Mouse (Mus musculus): ENCODE measurements at regions not wholly inside any gene's neighbourhood (a gene's known extent, or its start where the extent isn't known, plus 50 kb on each side); places are given as distances from the start of the nearest gene placed in this dataset.

GRCm38 (mm10) chr3:50607736-50608135, 164.3 kb upstream of the Slc7a11 start:
- H3K9ac ChIP-seq (ENCODE audit: control insufficient read depth, low read depth, low read length, poor library complexity, severe bottlenecking): no peak overlapping the region
- peak overlapping the region; percentile 26; the same call in 1 of the 2 replicates for H3K27ac ChIP-seq (ENCODE audit: control insufficient read depth, low read depth, low read length)
- H3K36me3 ChIP-seq (ENCODE audit: control insufficient read depth in 1 of 2, insufficient read depth in 2 of 2, low read length in 2 of 2): peaks cover 0 to 31% of the 10 kb centered on the region in 2 experiments; a peak in 2 of 4 replicates
- H3K4me1 ChIP-seq (ENCODE audit: control insufficient read depth in 1 of 2, insufficient read depth in 2 of 2, low read length in 2 of 2): peaks cover 16 to 20% of the 10 kb centered on the region in 2 experiments
- peak; percentile 54 for DNase-seq (ENCODE audit: low read depth, low spot score)
- no peak overlapping the region for H3K4me3 ChIP-seq (ENCODE audit: control insufficient read depth in 1 of 2, insufficient read depth in 1 of 2, low read depth in 2 of 2, low read length in 2 of 2)
- no peaks in the 10 kb centered on the region for H3K27me3 ChIP-seq (ENCODE audit: control insufficient read depth in 1 of 2, insufficient read depth in 2 of 2, low read length in 2 of 2)
- H3K9me3 ChIP-seq (replicated peaks; ENCODE audit: insufficient read depth, low read length): no peaks in the 10 kb centered on the region
- TF ChIP-seq EP300 (IDR thresholded peaks at IDR 0.05; ENCODE audit: low read depth in 1 of 2, low read length in 2 of 2) (no peak), CHD2 (IDR thresholded peaks at IDR 0.05; ENCODE audit: low read length) (no peak), TCF12 (IDR thresholded peaks at IDR 0.05; ENCODE audit: low read depth, low read length) (no peak), MXI1 (IDR thresholded peaks at IDR 0.05; ENCODE audit: low read depth, low read length) (no peak)
- no peaks in the 10 kb centered on the region for H3K79me2 ChIP-seq (ENCODE audit: control insufficient read depth, insufficient read depth, low read length, poor library complexity)

- Histone ChIP-seq H3K27ac (ENCODE audit: control insufficient read depth, low read depth, low read length) (no peak overlapping the region), H3K9me3 (replicated peaks; ENCODE audit: insufficient read depth, low read length) (no peaks in the 10 kb centered on the region), H3K9ac (ENCODE audit: control insufficient read depth, low read depth, low read length, poor library complexity, severe bottlenecking) (no peak overlapping the region), H3K79me2 (ENCODE audit: control insufficient read depth, insufficient read depth, low read length, poor library complexity) (no peaks in the 10 kb centered on the region), H3K4me3 (ENCODE audit: control insufficient read depth in 1 of 2, insufficient read depth in 1 of 2, low read depth in 2 of 2, low read length in 2 of 2) (no peak overlapping the region), H3K4me1 (ENCODE audit: control insufficient read depth in 1 of 2, insufficient read depth in 2 of 2, low read length in 2 of 2) (peaks cover 16 to 20% of the 10 kb centered on the region in 2 experiments), H3K27me3 (ENCODE audit: control insufficient read depth in 1 of 2, insufficient read depth in 2 of 2, low read length in 2 of 2) (no peaks in the 10 kb centered on the region), H3K36me3 (ENCODE audit: control insufficient read depth in 1 of 2, insufficient read depth in 2 of 2, low read length in 2 of 2) (peaks cover 0 to 35% of the 10 kb centered on the region in 2 experiments; a peak in 2 of 4 replicates)
- TF ChIP-seq ZNF384 (IDR thresholded peaks at IDR 0.05; ENCODE audit: low read depth, low read length): no peak
- TF ChIP-seq MXI1 (IDR thresholded peaks at IDR 0.05; ENCODE audit: low read depth, low read length): no peak
- TF ChIP-seq E2F4 (IDR thresholded peaks at IDR 0.05; ENCODE audit: borderline replicate concordance, low read depth, low read length): no peak
- no peak for TF ChIP-seq MAZ (IDR thresholded peaks at IDR 0.05; ENCODE audit: low read depth, low read length)
- DNase-seq (ENCODE audit: low read depth, low spot score): no peak
Measured at GRCm38 (mm10) chr3:50606986-50607385, 163.6 kb upstream of the Slc7a11 start.

- no peaks in the 10 kb centered on the region for H3K79me2 ChIP-seq (ENCODE audit: control insufficient read depth, insufficient read depth, low read length, poor library complexity)
- no peaks in the 10 kb centered on the region for H3K27me3 ChIP-seq (ENCODE audit: control insufficient read depth in 1 of 2, insufficient read depth in 2 of 2, low read length in 2 of 2)
- H3K4me3 ChIP-seq (ENCODE audit: control insufficient read depth in 1 of 2, insufficient read depth in 1 of 2, low read depth in 2 of 2, low read length in 2 of 2): no peak overlapping the region
- TF ChIP-seq MAFK (IDR thresholded peaks at IDR 0.05; ENCODE audit: borderline replicate concordance, low read depth, low read length): no peak
- peak; percentile 47 to 57; a peak in 3 of 4 replicates for TF ChIP-seq EP300 (IDR thresholded peaks at IDR 0.05; ENCODE audit: low read depth in 1 of 2, low read length in 2 of 2)
- 0 out of 2 replicates have a peak, but pooled peaks have one; percentile 5 for TF ChIP-seq TAL1 (IDR thresholded peaks at IDR 0.05; ENCODE audit: low read length)
- peak; percentile 81 for TF ChIP-seq ETS1 (IDR thresholded peaks at IDR 0.05; ENCODE audit: low read depth, low read length)
- 0 out of 2 replicates have a peak, but pooled peaks have one; percentile 27 for TF ChIP-seq GATA1 (IDR thresholded peaks at IDR 0.05; ENCODE audit: low read depth, low read length)
- H3K9me3 ChIP-seq (replicated peaks; ENCODE audit: insufficient read depth, low read length): no peaks in the 10 kb centered on the region
- H3K9ac ChIP-seq (ENCODE audit: control insufficient read depth, low read depth, low read length, poor library complexity, severe bottlenecking): no peak overlapping the region
- peak; percentile 87 for DNase-seq (ENCODE audit: low read depth, low spot score)
- peaks cover 0 to 35% of the 10 kb centered on the region in 2 experiments; a peak in 2 of 4 replicates for H3K36me3 ChIP-seq (ENCODE audit: control insufficient read depth in 1 of 2, insufficient read depth in 2 of 2, low read length in 2 of 2)
- peaks cover 16 to 20% of the 10 kb centered on the region in 2 experiments for H3K4me1 ChIP-seq (ENCODE audit: control insufficient read depth in 1 of 2, insufficient read depth in 2 of 2, low read length in 2 of 2)
- peak overlapping the region; percentile 57 for H3K27ac ChIP-seq (ENCODE audit: control insufficient read depth, low read depth, low read length)
Measured at GRCm38 (mm10) chr3:50605750-50606149, 162.3 kb upstream of the Slc7a11 start.

Measured in MEL (cell line).